Mouse (Mus musculus) kidney, adult 8-10 months (tissue): ENCODE results near the gene Iqch.

Experiments
- DNase-seq, 2 experiments: peaks; one replicate each; pipeline ENCODE4 v3.0.0; 2022

The Iqch gene

GRCm38 (mm10) chr9:63489156-63489555 lies 113.1 kb downstream of the Iqch start:
- DNase-seq: no peak

GRCm38 (mm10) chr9:63465561-63465960 lies 136.7 kb downstream of the Iqch start:
- no peak for DNase-seq

- DNase-seq: peak; percentile 57 to 81
These were observed 140.0 kb downstream of the Iqch start for GRCm38 (mm10) chr9:63462296-63462695.

- DNase-seq: no peak
These were observed 145.9 kb downstream of the Iqch start for GRCm38 (mm10) chr9:63456401-63456800.

GRCm38 (mm10) chr9:63454341-63454740 lies 148.0 kb downstream of the Iqch start:
- DNase-seq: no peak

GRCm38 (mm10) chr9:63450531-63451030 lies 151.7 kb downstream of the Iqch start:
- DNase-seq: no peak

GRCm38 (mm10) chr9:63443695-63444094 lies 158.6 kb downstream of the Iqch start:
- DNase-seq: no peak

GRCm38 (mm10) chr9:63430652-63431051 lies 171.6 kb downstream of the Iqch start:
- DNase-seq: no peak

GRCm38 (mm10) chr9:63421096-63421736 lies 181.1 kb downstream of the Iqch start:
- DNase-seq: no peak

GRCm38 (mm10) chr9:63420396-63420795 lies 181.9 kb downstream of the Iqch start:
- no peak for DNase-seq

- DNase-seq: no peak
These were observed 202.1 kb downstream of the Iqch start for GRCm38 (mm10) chr9:63400176-63400575.

GRCm38 (mm10) chr9:63399463-63399815 lies 202.9 kb downstream of the Iqch start:
- DNase-seq: no peak

- peak; percentile 96 for DNase-seq
These were observed 203.5 kb downstream of the Iqch start, which contains the start of gene 2300009A05Rik for GRCm38 (mm10) chr9:63398611-63399462. Gene 2300009A05Rik, minus strand, starts transcription at chr9:63399246.

GRCm38 (mm10) chr9:63395612-63396011 lies 206.7 kb downstream of the Iqch start:
- no peak for DNase-seq

GRCm38 (mm10) chr9:63391307-63391706 lies 211.0 kb downstream of the Iqch start:
- DNase-seq: peak; percentile 51 to 73

- DNase-seq: no peak
These were observed 219.5 kb downstream of the Iqch start for GRCm38 (mm10) chr9:63382761-63383160.

- no peak for DNase-seq
These were observed 222.0 kb downstream of the Iqch start for GRCm38 (mm10) chr9:63380326-63380725.

GRCm38 (mm10) chr9:63378174-63378573 lies 224.1 kb downstream of the Iqch start:
- DNase-seq: no peak

- peak; percentile 91 for DNase-seq
These were observed 224.8 kb downstream of the Iqch start, which contains the start of gene Map2k5 for GRCm38 (mm10) chr9:63377270-63378142. Gene Map2k5, minus strand, starts transcription at chr9:63377902.

GRCm38 (mm10) chr9:63373315-63373714 lies 229.0 kb downstream of the Iqch start:
- DNase-seq: no peak

GRCm38 (mm10) chr9:63372541-63372940 lies 229.8 kb downstream of the Iqch start:
- DNase-seq: no peak
